Mouse (Mus musculus) midbrain, embryonic 14.5 days (tissue): ENCODE data around the gene Ntrk2. TPM values are rescaled to one million over a fixed set of nuclear protein-coding genes. Genes with fewer than 3 reads are reported as not detected.
A peak's percentile ranks its signal among the peaks of the same experiment; 100 is the strongest.

Experiments
- ATAC-seq: fragments of 200-750 bp; cut with Nextera tagmentation; 2 replicates; pipeline ENCODE4 v1.8.0; 2017; ENCODE audit warnings: moderate number of reproducible peaks, moderate library complexity; ENCODE audit not compliant: low FRiP score, low TSS enrichment
- DNase-seq: peaks from one replicate; pipeline ENCODE4 v3.0.0-alpha.2; 2015
- H3K27ac ChIP-seq: fragments of 300-500 bp; sonication (generic); replicated peaks from 2 replicates; pipeline ENCODE4 v1.5.1; 2014; ENCODE audit warnings: mild to moderate bottlenecking, low read depth, low read length, moderate library complexity
- H3K27me3 ChIP-seq: fragments of 300-500 bp; sonication (generic); 2 replicates; pipeline ENCODE4 v1.6.1; 2014; ENCODE audit warnings: low read length, control low read depth, mixed read lengths; ENCODE audit not compliant: control insufficient read depth, insufficient read depth
- H3K36me3 ChIP-seq: fragments of 300-500 bp; sonication (generic); 2 replicates; pipeline ENCODE4 v1.6.1; 2014; ENCODE audit warnings: low read length, control low read depth; ENCODE audit not compliant: control insufficient read depth, insufficient read depth
- H3K4me1 ChIP-seq: fragments of 300-500 bp; sonication (generic); 2 replicates; pipeline ENCODE4 v1.6.1; 2014; ENCODE audit warnings: mild to moderate bottlenecking, antibody characterized with exemption, low read length, control low read depth; ENCODE audit not compliant: control insufficient read depth, insufficient read depth
- H3K4me2 ChIP-seq: fragments of 300-500 bp; sonication (generic); 2 replicates; pipeline ENCODE4 v1.6.1; 2014; ENCODE audit warnings: mild to moderate bottlenecking, low read length, moderate library complexity
- H3K4me3 ChIP-seq: fragments of 300-500 bp; sonication (generic); replicated peaks from 2 replicates; pipeline ENCODE4 v1.5.1; 2014; ENCODE audit warnings: low read depth, low read length
- H3K9ac ChIP-seq: fragments of 300-500 bp; sonication (generic); replicated peaks from 2 replicates; pipeline ENCODE4 v1.6.1; 2014; ENCODE audit warnings: mild to moderate bottlenecking, low read length, moderate library complexity
- H3K9me3 ChIP-seq: fragments of 300-500 bp; sonication (generic); 2 replicates; pipeline ENCODE4 v1.6.1; 2016; ENCODE audit warnings: low read length, control low read depth, mixed read lengths; ENCODE audit not compliant: control insufficient read depth
- WGBS: fragments of 180-500 bp; shearing (Covaris S2); extraction: QIAGEN DNeasy Blood & Tissue Kit; methylation state at CpG from one replicate; pipeline ENCODE4 v1.1.7; 2014; 5-methylcytosine and 5-hydroxymethylcytosine counted together
- polyA plus RNA-seq: library from polyadenylated mRNA; unstranded; fragments of >200 nt; fragmentation: Nextera tagmentation; extraction: Ambion mirVana; gene quantifications from 2 replicates; pipeline ENCODE4 v1.2.1, GENCODE M21; 2014

The Ntrk2 gene
- polyA plus RNA-seq, 1 experiment from 2014 or later = 96.7 TPM

- no peak overlapping the region for H3K9ac ChIP-seq
- peaks cover 17% of the 10 kb centered on the region for H3K4me1 ChIP-seq
- H3K27ac ChIP-seq = no peak overlapping the region
- H3K4me3 ChIP-seq = no peak overlapping the region
- H3K4me2 ChIP-seq = no peak overlapping the region
- no peak for ATAC-seq
- H3K9me3 ChIP-seq = no peaks in the 10 kb centered on the region
- DNase-seq = no peak
- H3K27me3 ChIP-seq = no peaks in the 10 kb centered on the region
- no peaks in the 10 kb centered on the region for H3K36me3 ChIP-seq
- WGBS = 74% methylated on average over 4 of the region's 4 CpGs
These were observed 132.1 kb downstream of the Ntrk2 start for GRCm38 (mm10) chr13:58938464-58938863.

- no peak overlapping the region for H3K4me2 ChIP-seq
- WGBS = 96% methylated on average over 6 of the region's 6 CpGs
- no peak overlapping the region for H3K9ac ChIP-seq
- H3K36me3 ChIP-seq = no peaks in the 10 kb centered on the region
- DNase-seq = no peak
- peaks cover 10% of the 10 kb centered on the region; the same call in 1 of the 2 replicates for H3K4me1 ChIP-seq
- no peaks in the 10 kb centered on the region for H3K9me3 ChIP-seq
- no peaks in the 10 kb centered on the region for H3K27me3 ChIP-seq
- no peak overlapping the region for H3K4me3 ChIP-seq
- H3K27ac ChIP-seq = no peak overlapping the region
- ATAC-seq = no peak
These were observed 133.8 kb downstream of the Ntrk2 start for GRCm38 (mm10) chr13:58940208-58940607.

- DNase-seq (no peak), ATAC-seq (no peak)
- H3K36me3 ChIP-seq = no peaks in the 10 kb centered on the region
- no peak overlapping the region for H3K27ac ChIP-seq
- no peaks in the 10 kb centered on the region for H3K9me3 ChIP-seq
- H3K4me2 ChIP-seq = no peak overlapping the region
- H3K4me1 ChIP-seq = peaks cover 4% of the 10 kb centered on the region; the same call in 1 of the 2 replicates
- no peaks in the 10 kb centered on the region for H3K27me3 ChIP-seq
- no peak overlapping the region for H3K9ac ChIP-seq
- 50% methylated on average over 7 of the region's 7 CpGs for WGBS
- no peak overlapping the region for H3K4me3 ChIP-seq
These were observed 134.4 kb downstream of the Ntrk2 start for GRCm38 (mm10) chr13:58940798-58941197.

GRCm38 (mm10) chr13:58945781-58946180, 139.4 kb downstream of the Ntrk2 start:
- no peak overlapping the region for H3K9ac ChIP-seq
- no peaks in the 10 kb centered on the region for H3K27me3 ChIP-seq
- no peak for ATAC-seq
- 83% methylated on average over 6 of the region's 6 CpGs for WGBS
- no peaks in the 10 kb centered on the region for H3K36me3 ChIP-seq
- no peak for DNase-seq
- no peaks in the 10 kb centered on the region for H3K9me3 ChIP-seq
- no peak overlapping the region; the same call in 1 of the 2 replicates for H3K27ac ChIP-seq
- no peak overlapping the region for H3K4me3 ChIP-seq
- no peak overlapping the region for H3K4me2 ChIP-seq
- H3K4me1 ChIP-seq = 0 out of 2 replicates have a peak, but pooled peaks cover 9% of the 10 kb centered on the region

GRCm38 (mm10) chr13:58946589-58946988, 140.2 kb downstream of the Ntrk2 start:
- Histone ChIP-seq H3K4me3 (no peak overlapping the region), H3K4me2 (no peak overlapping the region), H3K9ac (no peak overlapping the region), H3K36me3 (no peaks in the 10 kb centered on the region), H3K9me3 (no peaks in the 10 kb centered on the region), H3K27me3 (no peaks in the 10 kb centered on the region), H3K27ac (no peak overlapping the region; the same call in 1 of the 2 replicates), H3K4me1 (0 out of 2 replicates have a peak, but pooled peaks cover 9% of the 10 kb centered on the region)
- ATAC-seq (no peak), DNase-seq (peak; percentile 62)
- WGBS = 75% methylated on average over 6 of the region's 6 CpGs

GRCm38 (mm10) chr13:58947056-58947455, 140.7 kb downstream of the Ntrk2 start:
- Histone ChIP-seq H3K27ac (no peak overlapping the region; the same call in 1 of the 2 replicates), H3K27me3 (no peaks in the 10 kb centered on the region)
- 42% methylated on average over 9 of the region's 9 CpGs for WGBS

GRCm38 (mm10) chr13:58954331-58954730, 148.0 kb downstream of the Ntrk2 start:
- H3K27ac ChIP-seq = no peak overlapping the region
- no peaks in the 10 kb centered on the region for H3K27me3 ChIP-seq
- H3K4me2 ChIP-seq = no peak overlapping the region
- no peaks in the 10 kb centered on the region for H3K36me3 ChIP-seq
- no peaks in the 10 kb centered on the region; the same call in 1 of the 2 replicates for H3K4me1 ChIP-seq
- no peak for ATAC-seq
- 25% methylated on average over 4 of the region's 4 CpGs for WGBS
- H3K4me3 ChIP-seq = no peak overlapping the region
- no peak for DNase-seq
- H3K9me3 ChIP-seq = no peaks in the 10 kb centered on the region
- H3K9ac ChIP-seq = no peak overlapping the region

More at GRCm38 (mm10) chr13:58947056-58947455, 140.7 kb downstream of the Ntrk2 start:
- no peak overlapping the region for H3K4me3 ChIP-seq
- peak; percentile 53 for DNase-seq
- 0 out of 2 replicates have a peak, but pooled peaks cover 9% of the 10 kb centered on the region for H3K4me1 ChIP-seq
- no peaks in the 10 kb centered on the region for H3K9me3 ChIP-seq
- H3K36me3 ChIP-seq = no peaks in the 10 kb centered on the region
- no peak overlapping the region for H3K9ac ChIP-seq
- no peak overlapping the region for H3K4me2 ChIP-seq
- no peak for ATAC-seq

- Histone ChIP-seq H3K9ac (no peak overlapping the region), H3K27me3 (no peaks in the 10 kb centered on the region), H3K4me3 (no peak overlapping the region), H3K27ac (no peak overlapping the region), H3K4me2 (no peak overlapping the region), H3K36me3 (no peaks in the 10 kb centered on the region), H3K4me1 (no peaks in the 10 kb centered on the region; the same call in 1 of the 2 replicates), H3K9me3 (no peaks in the 10 kb centered on the region)
- WGBS = 18% methylated on average over 6 of the region's 6 CpGs
- DNase-seq (no peak), ATAC-seq (no peak)
These were observed 148.4 kb downstream of the Ntrk2 start for GRCm38 (mm10) chr13:58954764-58955163.

GRCm38 (mm10) chr13:58955237-58955777, 148.9 kb downstream of the Ntrk2 start:
- Histone ChIP-seq H3K4me1 (no peaks in the 10 kb centered on the region; the same call in 1 of the 2 replicates), H3K36me3 (no peaks in the 10 kb centered on the region), H3K27ac (no peak overlapping the region), H3K4me3 (no peak overlapping the region), H3K9me3 (no peaks in the 10 kb centered on the region), H3K27me3 (no peaks in the 10 kb centered on the region), H3K4me2 (no peak overlapping the region), H3K9ac (no peak overlapping the region)
- ATAC-seq (no peak), DNase-seq (no peak)
- WGBS = 55% methylated on average over 8 of the region's 8 CpGs
